Mouse (Mus musculus): Measurements from ENCODE around the gene Wdr11. TPM values are rescaled to one million over a fixed set of nuclear protein-coding genes. Genes with fewer than 3 reads are reported as not detected.
A peak's percentile ranks its signal among the peaks of the same experiment; 100 is the strongest.

Wdr11 gene
- total RNA-seq, 2 experiments from 2014 or later, result 39.1 to 39.6 TPM

DNA sequence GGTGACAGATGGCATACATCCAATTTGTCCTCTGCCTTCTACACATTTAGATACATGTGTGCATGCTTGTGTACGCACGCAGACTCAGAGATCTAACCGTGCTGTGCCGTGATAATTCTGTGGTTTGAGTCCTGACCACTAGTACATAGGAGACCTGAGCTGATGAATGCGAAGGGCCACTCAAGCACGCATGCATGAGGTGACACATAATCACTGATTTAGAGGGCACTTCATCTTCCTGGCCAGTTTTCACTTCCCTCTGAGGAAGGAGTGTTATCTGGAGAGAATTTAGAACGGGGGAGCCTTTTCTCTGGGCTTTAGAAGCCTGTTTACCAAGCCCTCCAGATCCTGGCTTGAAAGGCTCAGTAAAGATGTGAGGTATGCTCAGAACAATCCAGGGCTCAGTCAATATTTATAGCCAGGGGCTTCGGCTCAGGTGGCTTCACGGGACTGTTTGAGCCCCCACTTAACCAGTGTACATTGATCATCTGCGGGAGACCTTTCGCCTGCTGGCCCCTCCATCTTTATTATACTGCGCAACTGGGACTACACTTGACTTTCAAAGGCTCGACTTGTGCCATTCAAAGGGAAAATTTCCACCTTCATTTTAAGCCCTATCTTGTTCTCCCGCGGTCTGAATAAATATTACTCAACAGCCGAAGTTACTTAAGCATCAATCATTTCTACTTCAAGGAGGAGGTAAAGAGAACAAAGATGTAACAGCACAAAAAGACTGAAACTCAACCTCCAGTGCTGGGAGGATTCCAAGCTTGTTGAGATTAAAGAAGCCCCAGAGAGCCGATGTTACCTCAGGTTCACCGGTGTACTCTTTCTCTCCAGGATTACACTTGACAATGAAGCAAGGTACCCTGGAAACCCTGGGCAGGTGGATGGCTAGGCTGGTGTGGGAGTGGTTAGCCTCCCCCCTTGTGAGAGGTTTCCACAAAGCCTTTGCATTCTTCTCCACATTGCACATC is 80.3 kb downstream of the Wdr11 start:
- no peak for TF ChIP-seq CTCF (IDR thresholded peaks at IDR 0.05)
- Histone ChIP-seq H3K27ac (no peak overlapping the region), H3K4me3 (no peak overlapping the region)
- intact Hi-C loops (cut with DNase I), result no loop called here
- no peak for DNase-seq (ENCODE audit: extremely low spot score in 1 of 2, low spot score in 2 of 2)

DNA sequence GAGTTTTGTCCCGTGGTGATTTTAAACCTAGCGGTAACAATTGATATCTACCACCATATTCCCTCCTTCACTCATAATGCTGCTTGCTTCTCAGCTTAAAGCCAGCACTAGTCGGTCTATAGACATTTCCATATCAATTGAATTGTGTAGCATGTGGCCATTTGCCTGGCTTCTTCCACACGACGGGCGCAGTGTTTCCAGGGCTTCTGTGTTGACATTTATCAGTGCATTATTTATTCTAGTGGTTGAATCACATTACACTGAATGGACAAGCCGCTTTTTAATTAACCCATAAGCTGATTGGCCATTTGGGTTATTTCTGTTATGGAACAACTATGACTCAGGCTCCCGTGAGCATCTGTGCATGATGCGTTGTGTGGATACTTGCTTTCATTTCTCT is 82.1 kb downstream of the Wdr11 start:
- no peak for DNase-seq (ENCODE audit: extremely low spot score in 1 of 2, low spot score in 2 of 2)
- H3K27ac ChIP-seq, result no peak overlapping the region
- intact Hi-C loops (cut with DNase I), result no loop called here
- no peak for TF ChIP-seq CTCF (IDR thresholded peaks at IDR 0.05)
- no peak overlapping the region for H3K4me3 ChIP-seq

DNA sequence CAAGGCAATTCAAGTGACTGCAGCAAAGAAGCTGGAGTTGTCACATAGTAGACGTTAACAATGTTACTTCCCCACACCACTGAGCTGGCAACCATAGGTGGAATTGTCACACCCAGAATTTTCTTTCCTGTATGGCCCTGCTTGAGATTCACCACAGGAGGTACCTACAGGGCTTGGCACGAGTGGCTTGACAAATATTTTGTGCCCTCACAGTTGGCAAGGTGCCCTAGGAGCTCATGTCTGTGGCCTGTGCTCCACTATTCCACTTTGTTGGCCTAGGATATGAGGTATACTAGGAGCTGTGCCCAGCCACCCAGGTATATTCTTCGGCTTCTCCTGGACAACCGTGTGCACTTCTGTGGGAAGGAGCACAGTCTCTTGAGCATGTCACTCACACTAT is 82.9 kb downstream of the Wdr11 start:
- TF ChIP-seq CTCF (IDR thresholded peaks at IDR 0.05), result no peak
- H3K4me3 ChIP-seq, result no peak overlapping the region
- intact Hi-C loops (cut with DNase I), result no loop called here
- H3K27ac ChIP-seq, result no peak overlapping the region
- DNase-seq (ENCODE audit: extremely low spot score in 1 of 2, low spot score in 2 of 2), result no peak

GRCm38 (mm10) chr7:129675852-129676251 is 84.2 kb downstream of the Wdr11 start:
- no peak overlapping the region for H3K27ac ChIP-seq
- intact Hi-C loops (cut with DNase I), result no loop called here
- no peak overlapping the region for H3K4me3 ChIP-seq
- no peak for TF ChIP-seq CTCF (IDR thresholded peaks at IDR 0.05)
- no peak for DNase-seq (ENCODE audit: extremely low spot score in 1 of 2, low spot score in 2 of 2)

- intact Hi-C loops (cut with DNase I), result no loop called here
- no peak for TF ChIP-seq CTCF (IDR thresholded peaks at IDR 0.05)
- no peak for DNase-seq (ENCODE audit: extremely low spot score in 1 of 2, low spot score in 2 of 2)
- no peak overlapping the region for H3K4me3 ChIP-seq
- no peak overlapping the region for H3K27ac ChIP-seq
Measured at GRCm38 (mm10) chr7:129677141-129677540, 85.5 kb downstream of the Wdr11 start.

DNA sequence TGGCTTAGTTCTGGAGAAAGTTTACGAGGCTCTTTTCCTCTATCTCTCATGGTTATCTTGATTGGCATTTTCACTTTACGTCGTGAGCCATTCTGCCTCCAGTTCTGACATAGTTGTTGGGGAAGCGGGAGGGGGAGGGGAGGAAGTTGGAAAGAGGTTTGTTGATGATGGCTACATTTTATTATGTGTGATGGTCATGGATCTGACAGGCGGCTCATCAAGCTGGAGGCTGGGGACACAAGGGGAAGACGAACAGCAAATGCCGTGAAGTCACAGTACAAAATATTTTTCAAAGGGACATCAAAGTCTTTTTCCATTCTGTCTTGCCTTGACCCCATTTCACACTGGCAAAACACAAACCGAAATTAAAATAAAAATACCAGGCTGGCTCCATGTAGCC is 86.8 kb downstream of the Wdr11 start:
- intact Hi-C loops (cut with DNase I), result no loop called here
- no peak overlapping the region for H3K4me3 ChIP-seq
- no peak for DNase-seq (ENCODE audit: extremely low spot score in 1 of 2, low spot score in 2 of 2)
- H3K27ac ChIP-seq, result no peak overlapping the region
- no peak for TF ChIP-seq CTCF (IDR thresholded peaks at IDR 0.05)

DNA sequence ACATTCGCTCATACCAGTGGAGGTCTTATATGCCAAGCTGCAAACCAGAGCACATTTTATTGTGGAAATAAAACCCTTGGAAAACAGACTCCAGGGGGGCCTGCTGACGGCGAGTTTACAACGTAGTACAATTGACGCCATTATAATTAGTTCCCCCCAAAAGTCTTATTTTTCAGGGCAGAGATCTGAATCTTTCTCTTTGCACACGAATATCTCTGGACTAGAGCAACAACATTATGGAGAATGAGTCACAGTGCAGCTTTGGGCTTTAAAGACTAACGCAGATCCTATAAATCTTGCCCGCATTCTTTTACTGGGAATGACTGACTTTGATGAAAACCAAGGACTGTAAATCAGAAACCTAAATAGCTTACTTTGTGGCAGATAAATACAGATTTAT is 87.3 kb downstream of the Wdr11 start:
- H3K27ac ChIP-seq, result no peak overlapping the region
- DNase-seq (ENCODE audit: extremely low spot score in 1 of 2, low spot score in 2 of 2), result no peak
- H3K4me3 ChIP-seq, result no peak overlapping the region
- intact Hi-C loops (cut with DNase I), result no loop called here
- TF ChIP-seq CTCF (IDR thresholded peaks at IDR 0.05), result no peak

DNA sequence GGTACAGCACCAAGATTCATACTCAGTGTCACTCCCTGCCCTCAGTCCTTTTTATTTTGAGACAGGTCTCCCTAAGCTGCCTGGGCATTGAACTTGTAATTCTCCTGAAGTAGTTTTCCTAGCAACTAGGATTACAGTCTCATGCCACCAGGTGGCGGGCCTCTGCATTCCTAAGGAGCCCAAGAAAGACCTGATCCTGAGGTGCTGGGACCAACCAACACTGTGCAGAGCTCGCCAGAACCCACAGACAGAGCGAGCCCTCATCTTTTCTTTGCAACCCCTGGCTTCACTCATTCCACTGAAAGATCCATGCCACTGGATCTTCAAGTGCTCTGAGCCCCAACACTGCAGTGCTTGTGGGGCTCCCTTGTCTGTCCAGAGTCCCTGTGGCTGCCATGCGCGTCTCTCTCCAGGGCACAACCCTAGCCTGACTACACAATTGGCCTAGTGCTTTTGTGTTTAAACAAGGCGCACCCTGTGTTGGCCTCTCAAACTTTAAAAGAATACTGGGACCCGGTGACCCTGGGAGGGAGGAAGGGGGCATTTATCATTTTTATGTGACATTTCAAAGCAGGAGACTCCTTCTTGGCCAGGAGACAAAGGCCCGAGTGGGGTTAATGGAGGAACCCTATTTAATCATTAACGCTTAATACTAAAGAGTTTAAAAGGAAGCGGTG is 89.0 kb downstream of the Wdr11 start:
- no peak for DNase-seq (ENCODE audit: extremely low spot score in 1 of 2, low spot score in 2 of 2)
- Histone ChIP-seq H3K4me3 (no peak overlapping the region), H3K27ac (no peak overlapping the region)
- intact Hi-C loops (cut with DNase I), result no loop called here
- TF ChIP-seq CTCF (IDR thresholded peaks at IDR 0.05), result peak; percentile 54

DNA sequence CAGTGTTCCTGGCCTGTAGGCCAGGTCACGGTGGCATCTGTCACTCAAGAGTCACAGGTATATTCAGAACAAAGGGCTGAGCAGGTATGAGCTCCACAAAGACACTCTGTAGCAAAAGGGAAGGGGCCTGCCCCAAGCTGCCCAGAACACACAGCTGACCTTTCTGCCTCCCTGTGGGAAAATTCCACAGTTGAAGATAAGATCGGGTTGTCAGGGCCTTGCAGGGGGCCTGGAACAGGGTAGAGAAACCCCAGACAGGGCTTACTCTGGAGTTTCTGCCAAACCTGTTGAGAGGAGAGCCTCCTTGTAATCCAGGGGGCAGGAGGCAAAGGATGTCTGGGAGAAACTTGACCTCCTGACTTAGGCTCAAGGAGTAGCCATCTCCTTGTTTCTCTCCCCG is 90.9 kb downstream of the Wdr11 start:
- no peak for TF ChIP-seq CTCF (IDR thresholded peaks at IDR 0.05)
- intact Hi-C loops (cut with DNase I), result no loop called here
- Histone ChIP-seq H3K4me3 (no peak overlapping the region), H3K27ac (no peak overlapping the region)
- DNase-seq (ENCODE audit: extremely low spot score in 1 of 2, low spot score in 2 of 2), result no peak

DNA sequence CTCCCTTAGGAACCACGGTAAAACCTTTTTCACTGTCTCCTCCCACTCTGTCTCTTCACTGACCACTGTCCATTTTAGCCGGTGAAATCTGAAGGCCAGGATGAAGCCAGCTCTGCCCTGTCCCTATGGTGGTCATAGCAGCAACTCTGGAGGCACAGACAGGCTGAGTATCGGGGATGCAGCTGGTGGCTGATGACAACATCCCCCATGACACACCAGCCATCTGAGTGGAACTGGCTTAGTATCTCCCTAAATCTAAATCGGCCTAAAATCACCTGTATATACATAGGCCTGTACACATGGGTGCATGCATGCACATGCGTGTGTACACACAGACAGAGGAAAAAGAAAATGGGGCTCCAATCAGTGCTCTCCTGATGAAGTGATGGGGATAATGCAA is 93.7 kb downstream of the Wdr11 start:
- H3K27ac ChIP-seq, result no peak overlapping the region
- intact Hi-C loops (cut with DNase I), result no loop called here
- no peak overlapping the region for H3K4me3 ChIP-seq
- TF ChIP-seq CTCF (IDR thresholded peaks at IDR 0.05), result no peak
- DNase-seq (ENCODE audit: extremely low spot score in 1 of 2, low spot score in 2 of 2), result no peak
